Mouse (Mus musculus) gastrocnemius, postnatal 10 days (tissue): ENCODE data around the gene Tas2r109. TPM values are rescaled to one million over a fixed set of nuclear protein-coding genes. Genes with fewer than 3 reads are reported as not detected.
"Not testable (repeated sequence)": the region's sequence is repeated elsewhere in the genome, so short reads cannot be mapped to it uniquely, and the experiment has no call there.

Experiments used
- DNase-seq: peaks from one replicate; pipeline ENCODE4 v3.0.0; 2021; ENCODE audit warnings: mixed read lengths
- long read RNA-seq, 2 experiments: library from polyadenylated mRNA; stranded (forward); transcript quantifications; one replicate each; pipeline ENCODE4 v2.0.0; 2021
- total RNA-seq, 2 experiments: library from RNA; stranded (reverse); gene quantifications; 2 replicates each; pipeline ENCODE4 v1.2.3; 2021

The Tas2r109 gene
- not detected for total RNA-seq
- long read RNA-seq, experiment 1, result 0 reads
- long read RNA-seq, experiment 2, result 0 reads

GRCm38 (mm10) chr6:132980865-132981264, at the start of gene Tas2r109:
Gene Tas2r109 (minus strand): TSS chr6:132980965.
- DNase-seq, result no peak

GRCm38 (mm10) chr6:132957819-132958218, 22.9 kb downstream of the Tas2r109 start, which contains the start of gene Tas2r131:
Gene Tas2r131 (minus strand): TSS chr6:132957919.
- no peak for DNase-seq

- no peak for DNase-seq
Observed at GRCm38 (mm10) chr6:132950802-132951201, 30.0 kb downstream of the Tas2r109 start, which contains the start of gene Tas2r129. Gene Tas2r129 (plus strand): TSS chr6:132951102.

GRCm38 (mm10) chr6:132941376-132941775, 39.4 kb downstream of the Tas2r109 start:
- DNase-seq, result not testable (repeated sequence)

Other genes with a start within 250 kb of the Tas2r109 start
- not detected for gene Tas2r115, start 242.9 kb downstream of the Tas2r109 start, total RNA-seq
- gene Tas2r124, start 226.2 kb downstream of the Tas2r109 start, total RNA-seq, result not detected
- gene Tas2r102, start 218.8 kb downstream of the Tas2r109 start, total RNA-seq, result not detected
- gene Tas2r136, start 202.8 kb downstream of the Tas2r109 start, total RNA-seq, result not detected
- gene Tas2r117, start 178.1 kb downstream of the Tas2r109 start, total RNA-seq, result not detected
- not detected for gene Tas2r123, start 133.8 kb downstream of the Tas2r109 start, total RNA-seq
- gene Tas2r116, start 125.5 kb downstream of the Tas2r109 start, total RNA-seq, result not detected
- gene Tas2r110, start 113.0 kb downstream of the Tas2r109 start, total RNA-seq, result not detected
- not detected for gene Tas2r113, start 88.0 kb downstream of the Tas2r109 start, total RNA-seq
- gene Tas2r125, start 71.3 kb downstream of the Tas2r109 start, total RNA-seq, result not detected
- gene Tas2r129, start 29.9 kb downstream of the Tas2r109 start, total RNA-seq, result not detected
- not detected for gene Tas2r131, start 23.0 kb downstream of the Tas2r109 start, total RNA-seq
- not detected for gene Tas2r103, start 56.1 kb upstream of the Tas2r109 start, total RNA-seq
- gene Tas2r140, start 74.9 kb upstream of the Tas2r109 start, total RNA-seq, result not detected
- gene Smim10l1, start 123.9 kb upstream of the Tas2r109 start, total RNA-seq, result 10 to 100 TPM; 69.9 to 74.1 TPM